Mouse (Mus musculus) thymus, adult 2 months (tissue): ENCODE data around the gene Abhd6.

Source experiments
- CTCF ChIP-seq: fragments of 200-500 bp; IDR thresholded peaks from 2 replicates; pipeline ENCODE4 v1.5.1; 2012; ENCODE audit warnings: mild to moderate bottlenecking, control low read depth, low read length, moderate library complexity, borderline replicate concordance; ENCODE audit not compliant: control insufficient read depth, poor library complexity, insufficient read depth; ENCODE audit errors: extremely low read depth
- POLR2A ChIP-seq: fragments of 200-500 bp; IDR thresholded peaks from 2 replicates; pipeline ENCODE4 v1.6.1; 2012; ENCODE audit warnings: mild to moderate bottlenecking, low read length, control low read depth, moderate library complexity; ENCODE audit not compliant: control insufficient read depth, poor library complexity, insufficient read depth; ENCODE audit errors: extremely low read depth

DNA sequence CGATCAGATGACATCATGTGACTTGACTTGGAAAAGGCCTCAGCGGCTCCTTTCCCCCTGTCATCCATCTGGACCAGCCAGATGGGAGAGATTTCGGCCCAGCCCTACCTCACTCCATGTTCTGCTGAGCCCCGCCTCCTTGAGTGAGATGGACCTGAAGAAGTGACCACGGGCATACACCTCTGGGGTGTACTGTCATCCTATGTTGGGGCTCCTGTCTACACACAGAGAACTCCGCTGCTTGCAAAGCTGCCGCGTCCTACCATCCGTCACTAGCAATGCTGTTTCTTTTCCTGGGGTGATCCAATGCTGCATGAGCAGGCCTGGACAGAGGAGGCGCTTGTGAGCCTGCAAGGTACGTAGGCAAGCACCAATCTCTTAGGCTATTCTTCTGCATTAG lies 42.1 kb upstream of the Abhd6 start:
- TF ChIP-seq POLR2A (no peak), CTCF (no peak)
